Mouse (Mus musculus): ENCODE data around the gene Enah.

The Enah gene

GRCm38 (mm10) chr1:182028231-182029210, 8.7 kb upstream of the Enah start:
- no peak for DNase-seq (ENCODE audit: low read depth, low spot score)

GRCm38 (mm10) chr1:182027426-182027979, 7.7 kb upstream of the Enah start:
- DNase-seq (ENCODE audit: low read depth, low spot score), result no peak

GRCm38 (mm10) chr1:182026821-182027220, 7.0 kb upstream of the Enah start:
- no peak for DNase-seq (ENCODE audit: low read depth, low spot score)

DNA sequence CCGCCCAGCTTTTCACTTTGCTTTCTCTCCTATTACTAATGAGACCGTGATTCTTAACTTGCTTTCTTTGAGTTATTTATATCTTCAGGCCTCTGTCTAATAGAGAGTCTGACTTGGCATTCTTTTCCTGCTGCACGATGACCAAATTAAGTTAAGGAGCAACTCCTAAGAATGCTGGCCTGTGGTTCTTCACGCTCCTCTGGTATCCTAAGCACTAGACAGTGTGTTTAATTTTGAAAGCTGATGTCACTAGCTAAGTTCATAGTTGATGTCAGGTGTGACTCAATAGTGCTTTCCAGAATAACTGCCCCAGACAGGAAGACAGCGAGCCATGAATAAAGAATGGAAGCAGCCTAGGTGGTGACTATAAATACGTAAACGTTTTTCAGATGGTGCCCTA, 6.3 kb upstream of the Enah start:
- no peak for DNase-seq (ENCODE audit: low read depth, low spot score)

DNA sequence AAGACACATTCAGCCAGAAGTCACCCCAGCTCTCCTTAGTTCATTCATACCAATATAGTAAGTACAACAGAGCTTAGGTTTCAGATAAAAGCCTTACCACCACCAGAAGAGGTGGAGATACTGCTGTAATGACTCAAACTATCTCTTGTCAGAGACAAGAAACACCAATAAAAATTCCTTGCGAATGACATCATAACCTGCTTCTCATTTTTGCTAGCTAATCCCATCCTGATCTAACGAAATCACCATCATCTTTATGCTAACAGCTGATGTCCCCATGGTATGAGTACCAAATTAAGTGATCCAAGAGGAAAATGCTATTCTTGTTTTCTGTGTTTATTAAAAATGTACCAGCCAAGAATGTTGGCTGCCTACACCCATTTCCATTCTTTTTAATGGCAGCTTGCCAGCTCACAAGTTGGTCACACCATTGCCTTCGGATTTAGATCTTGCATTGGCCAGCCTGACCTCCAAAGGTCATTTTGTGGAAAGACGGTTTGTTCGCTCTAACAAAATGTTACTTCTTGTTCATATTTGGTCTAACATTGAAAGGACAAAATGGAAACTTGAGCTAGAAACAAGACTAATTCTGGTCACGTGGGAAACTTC, 2.0 kb upstream of the Enah start:
- no peak for DNase-seq (ENCODE audit: low read depth, low spot score)

GRCm38 (mm10) chr1:182020831-182021460, 1.2 kb upstream of the Enah start:
- no peak for DNase-seq (ENCODE audit: low read depth, low spot score)

DNA sequence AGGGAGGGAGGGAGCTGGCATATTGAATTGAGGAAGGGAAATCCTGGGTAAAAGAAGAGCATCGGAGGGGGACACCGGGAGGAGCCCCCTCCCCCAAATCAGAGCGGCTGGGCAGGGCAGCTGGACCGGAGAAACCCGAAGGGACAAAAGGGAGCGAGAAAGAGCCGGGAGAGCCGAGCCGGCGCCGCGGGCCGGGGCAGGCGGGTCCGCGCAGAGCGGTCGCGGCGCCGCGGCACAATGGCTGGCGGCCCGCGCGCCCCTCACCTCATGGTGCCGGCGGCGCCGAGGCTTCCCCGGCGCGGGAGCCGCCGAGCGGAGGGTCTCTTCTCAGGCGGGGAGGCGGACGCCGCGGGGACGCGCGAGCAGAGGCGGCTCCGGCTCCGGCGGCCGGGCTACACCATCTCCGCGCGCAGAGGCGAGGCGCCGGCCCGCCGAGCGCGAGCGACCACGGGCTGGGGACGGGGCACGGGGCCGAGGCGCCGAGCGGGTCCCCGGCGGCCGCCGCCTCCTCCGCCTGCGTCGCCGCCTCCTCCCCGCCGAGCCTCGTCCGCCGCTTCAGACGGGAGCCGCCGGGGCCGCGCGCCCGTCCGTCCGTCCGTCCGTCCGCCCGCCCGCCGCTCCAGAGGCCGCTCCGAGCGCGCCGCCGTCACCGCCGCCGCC, 394 bp downstream of the Enah start:
- no peak for DNase-seq (ENCODE audit: low read depth, low spot score)

- DNase-seq (ENCODE audit: low read depth, low spot score), result no peak
These were observed 1.2 kb downstream of the Enah start for GRCm38 (mm10) chr1:182018397-182019265.

- DNase-seq (ENCODE audit: low read depth, low spot score), result no peak
These were observed 14.0 kb downstream of the Enah start for GRCm38 (mm10) chr1:182005831-182006230.

GRCm38 (mm10) chr1:181998673-181999072, 21.1 kb downstream of the Enah start:
- DNase-seq (ENCODE audit: low read depth, low spot score), result no peak

DNA sequence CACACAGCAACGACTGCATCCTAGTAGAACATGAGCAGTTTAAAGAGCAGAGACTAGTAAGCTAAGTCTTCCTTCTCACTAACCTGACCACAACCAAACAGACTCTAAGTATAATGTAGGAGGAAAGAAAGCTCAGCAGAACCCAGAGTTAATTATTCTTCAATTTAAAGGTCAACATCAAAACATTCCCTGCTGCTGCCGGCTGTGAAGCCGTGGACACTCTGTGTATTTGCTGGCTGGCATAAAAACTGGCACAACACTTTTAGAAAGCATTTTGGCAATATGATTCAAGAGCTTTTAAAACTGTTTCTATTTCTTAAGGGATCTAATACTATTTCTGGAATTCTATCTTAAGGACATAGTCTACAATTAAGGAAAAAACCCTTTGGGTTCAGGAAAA, 22.0 kb downstream of the Enah start:
- DNase-seq (ENCODE audit: low read depth, low spot score), result no peak

DNA sequence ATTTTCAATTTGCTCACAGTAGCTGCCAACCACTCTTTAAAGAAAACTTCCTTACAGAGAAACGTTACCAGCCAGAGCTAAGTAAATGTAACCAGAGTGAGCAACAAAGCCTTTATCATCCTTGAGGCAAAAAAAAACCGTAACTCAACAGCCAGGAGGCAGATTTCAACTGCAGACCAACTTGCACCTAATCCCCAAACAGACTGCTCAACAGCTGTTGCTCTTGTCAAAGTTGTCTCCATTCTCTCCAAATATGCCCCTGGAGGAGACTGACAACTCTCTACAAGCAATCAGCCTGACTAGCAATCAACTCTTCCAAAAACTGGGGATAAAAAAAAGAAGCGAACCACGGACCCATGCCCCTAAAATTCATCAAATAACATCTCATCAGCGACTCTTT, 26.2 kb downstream of the Enah start:
- no peak for DNase-seq (ENCODE audit: low read depth, low spot score)

DNA sequence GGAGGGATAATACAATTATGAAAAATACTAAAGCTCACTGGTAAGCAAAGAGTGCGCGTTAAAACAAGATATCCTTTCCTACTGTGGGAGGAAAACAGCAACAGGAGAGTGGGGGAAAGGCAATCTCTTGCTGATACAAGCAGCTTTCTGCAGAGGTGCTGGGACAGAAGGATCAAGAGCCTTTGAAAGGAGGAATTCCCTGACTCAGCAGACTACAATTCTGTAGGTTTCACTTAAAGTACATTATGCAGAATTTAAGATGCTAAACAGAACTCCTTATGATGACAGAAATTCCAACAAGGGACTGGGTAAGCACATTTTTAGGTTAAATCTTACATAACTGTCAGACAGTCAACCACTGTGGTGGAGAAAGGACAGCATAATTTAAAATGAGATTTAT, 31.4 kb downstream of the Enah start:
- no peak for DNase-seq (ENCODE audit: low read depth, low spot score)

- DNase-seq (ENCODE audit: low read depth, low spot score), result no peak
These were observed 32.6 kb downstream of the Enah start for GRCm38 (mm10) chr1:181987226-181987625.

GRCm38 (mm10) chr1:181985880-181986279, 33.9 kb downstream of the Enah start:
- no peak for DNase-seq (ENCODE audit: low read depth, low spot score)

DNA sequence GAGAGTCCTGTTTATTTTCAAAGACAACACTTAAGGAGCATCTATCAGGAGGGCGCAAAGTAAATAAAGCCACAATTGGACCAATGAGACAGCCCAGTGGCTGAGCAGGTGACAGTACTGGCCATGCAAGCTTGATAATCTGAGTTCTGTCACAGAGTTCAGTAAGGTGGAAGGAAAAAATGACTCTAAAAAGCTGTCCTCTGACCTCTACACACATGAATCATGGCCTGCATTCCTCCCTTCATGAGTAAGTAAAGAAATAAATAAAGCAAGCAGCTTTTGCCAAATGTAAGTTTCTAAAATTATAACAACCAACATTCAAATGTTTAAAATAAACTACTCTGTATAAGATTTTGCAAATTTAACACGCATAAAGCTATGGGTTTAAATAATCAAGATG, 35.0 kb downstream of the Enah start:
- DNase-seq (ENCODE audit: low read depth, low spot score), result no peak

DNA sequence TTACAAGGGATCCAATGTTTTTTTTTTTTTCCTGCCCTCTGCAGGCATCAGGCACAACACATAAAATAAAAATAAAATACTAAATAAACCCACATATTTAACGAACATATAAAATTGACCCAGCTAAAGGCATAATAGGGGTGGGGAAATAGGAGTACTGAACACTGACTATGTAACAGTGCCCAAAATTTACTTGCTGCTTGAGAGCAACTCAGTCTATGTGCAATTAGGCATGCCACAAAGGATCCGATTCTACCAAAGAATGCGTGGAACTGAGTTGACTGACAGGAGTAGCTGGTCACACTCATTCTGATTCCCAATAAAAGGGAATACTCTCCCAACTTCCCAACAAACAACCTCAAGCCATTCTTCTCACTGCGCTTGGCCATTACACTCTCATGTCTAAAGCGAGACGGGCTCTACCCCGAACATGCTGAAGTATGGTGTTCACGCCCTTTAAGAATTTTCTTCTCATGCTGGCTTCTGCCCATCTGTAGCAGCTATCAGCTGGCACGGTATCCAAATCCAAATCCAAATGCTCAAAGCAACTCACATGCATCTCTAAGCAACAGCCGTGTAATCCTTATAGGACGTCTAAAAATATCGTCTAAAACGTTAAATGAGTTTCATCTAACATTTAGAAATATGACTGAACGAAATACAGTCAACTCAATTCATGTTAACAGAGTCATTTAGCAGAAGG, 39.6 kb downstream of the Enah start:
- no peak for DNase-seq (ENCODE audit: low read depth, low spot score)

DNA sequence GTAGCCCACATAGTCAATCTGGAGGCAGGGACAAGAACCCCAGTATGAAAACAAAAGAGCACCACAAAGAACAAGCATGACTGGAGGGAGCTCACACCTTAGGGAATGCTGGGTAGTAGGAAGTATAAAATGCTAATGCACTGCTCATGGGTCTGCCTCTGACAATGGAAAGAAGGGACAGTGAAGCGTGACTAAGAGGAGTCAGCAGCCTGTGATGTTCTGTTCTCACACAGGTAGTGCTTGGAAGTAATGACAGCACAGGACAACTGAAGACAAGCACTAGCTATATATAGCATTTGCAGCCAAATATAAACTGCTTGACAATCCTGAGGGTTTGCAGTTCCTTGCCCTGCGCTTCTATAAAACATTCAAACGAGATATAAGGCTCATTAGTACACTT, 44.3 kb downstream of the Enah start:
- no peak for DNase-seq (ENCODE audit: low read depth, low spot score)

- no peak for DNase-seq (ENCODE audit: low read depth, low spot score)
These were observed 44.9 kb downstream of the Enah start for GRCm38 (mm10) chr1:181974897-181975296.

GRCm38 (mm10) chr1:181965277-181965676, 54.5 kb downstream of the Enah start:
- no peak for DNase-seq (ENCODE audit: low read depth, low spot score)
